Mouse (Mus musculus) erythroid progenitor cell, adult 5-6 weeks (primary cell): ENCODE measurements around the gene Bloc1s1. TPM values are rescaled to one million over a fixed set of nuclear protein-coding genes. Genes with fewer than 3 reads are reported as not detected.

Source experiments
- ATAC-seq: replicated peaks from 2 replicates; pipeline ENCODE4 v1.8.0; 2016; ENCODE audit warnings: moderate number of reproducible peaks, mild to moderate bottlenecking, moderate TSS enrichment, inconsistent platforms; ENCODE audit not compliant: poor library complexity, low FRiP score, severe bottlenecking
- total RNA-seq, 2 experiments: library from RNA; stranded (forward) in 1 of 2; stranded (reverse) in 1 of 2; fragments of 150-400 nt in 1 of 2; fragments of 186-747, 209-891 nt in 1 of 2; gene quantifications; 2 replicates each; pipeline versions ENCODE4 v1.2.3 to v1.2.4; 2015 to 2017; ENCODE audit warnings: low replicate concordance in 2 of 2

Gene Bloc1s1
- total RNA-seq (2015; ENCODE audit: low replicate concordance) (49.0 and 51.2 TPM in 2 replicates), total RNA-seq (2017; ENCODE audit: low replicate concordance) (15.5 and 37.2 TPM in 2 replicates)

DNA sequence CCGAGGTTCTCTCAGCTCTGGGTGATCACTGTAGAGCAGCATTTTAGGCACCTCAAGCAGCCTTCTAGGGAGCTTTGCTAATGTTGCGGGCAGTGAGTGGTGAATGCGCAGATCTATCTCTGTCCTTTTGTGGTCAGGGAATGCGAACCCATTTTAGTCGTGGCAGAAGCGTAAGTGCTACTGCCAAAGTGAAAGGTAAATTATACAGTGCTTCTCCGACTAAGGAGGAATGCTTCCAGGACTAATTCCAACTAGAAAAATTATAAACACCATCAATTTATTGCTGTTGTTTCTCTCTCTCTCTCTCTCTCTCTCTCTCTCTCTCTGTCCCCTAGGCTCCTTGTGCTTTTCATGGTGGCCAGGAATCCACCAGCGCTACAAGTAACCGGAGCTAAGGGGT lies at the start of gene Bloc1s1:
Bloc1s1 (minus strand) TSS at position 101 of the 400 bp plus-strand sequence.
- ATAC-seq = 0 out of 2 replicates have a peak, but pooled peaks have one; percentile 13

DNA sequence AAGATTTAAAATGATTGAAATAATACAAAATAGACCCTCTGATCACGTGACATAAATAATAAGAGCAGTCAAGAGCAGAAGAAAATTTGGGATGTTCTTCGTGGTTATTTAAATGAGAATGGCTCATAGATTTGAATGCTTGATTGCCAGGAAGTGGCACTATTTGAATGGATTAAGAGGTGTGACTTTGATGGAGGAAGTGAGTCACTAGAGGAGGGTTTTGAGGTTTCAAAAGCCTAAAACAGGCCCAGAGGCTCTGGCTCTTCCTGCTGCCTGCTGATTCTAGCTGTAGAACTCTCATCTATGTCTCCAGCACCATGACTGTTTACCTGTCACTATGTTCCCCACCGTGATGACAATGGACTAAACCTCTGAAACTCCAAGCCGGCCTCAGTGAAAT lies 49.0 kb upstream of the Bloc1s1 start:
- no peak for ATAC-seq

DNA sequence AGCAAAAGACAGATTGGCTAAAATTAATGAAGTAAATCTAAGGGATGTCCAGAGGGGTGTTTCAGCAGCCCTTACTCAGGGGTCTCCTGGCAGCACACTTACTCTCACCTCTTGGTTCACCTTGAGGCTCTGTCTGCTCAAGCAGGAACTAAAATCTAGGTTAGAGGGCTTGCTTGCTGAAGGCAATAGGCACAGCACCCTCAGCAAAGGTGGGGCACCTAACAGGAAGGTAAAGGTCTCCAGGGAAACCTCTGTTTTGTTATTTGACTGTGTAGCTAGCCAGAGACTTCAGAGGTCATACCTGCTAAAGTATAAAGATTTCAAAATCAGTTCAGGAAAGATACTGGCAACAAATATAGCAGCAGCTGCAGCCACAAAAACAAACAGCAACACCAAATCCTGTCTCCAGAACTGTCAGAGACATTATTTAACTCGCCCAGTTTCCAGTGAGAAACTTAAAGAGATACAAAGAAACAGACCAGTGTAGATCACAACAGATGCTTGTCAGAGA lies 47.0 kb upstream of the Bloc1s1 start:
- no peak for ATAC-seq

DNA sequence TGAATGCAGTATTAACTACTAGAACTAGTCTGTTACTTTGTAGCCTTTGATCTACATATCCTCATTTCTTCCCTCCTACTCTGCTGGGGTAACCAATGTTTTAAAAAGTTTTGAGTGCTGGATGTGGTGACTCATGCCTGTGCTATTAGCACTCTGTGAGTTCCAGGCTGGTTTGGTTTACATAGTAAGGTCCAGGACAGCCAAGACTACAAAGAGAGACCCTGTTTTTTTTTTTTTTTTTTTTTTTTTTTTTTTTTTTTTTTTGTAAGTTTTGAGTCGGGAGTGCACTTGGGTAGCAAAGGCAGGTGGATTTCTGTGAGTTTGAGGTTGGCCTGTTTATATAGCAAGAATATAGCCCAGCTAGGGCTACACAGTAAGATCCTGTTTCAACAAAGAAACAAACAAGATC lies 44.5 kb upstream of the Bloc1s1 start:
- ATAC-seq = no peak

DNA sequence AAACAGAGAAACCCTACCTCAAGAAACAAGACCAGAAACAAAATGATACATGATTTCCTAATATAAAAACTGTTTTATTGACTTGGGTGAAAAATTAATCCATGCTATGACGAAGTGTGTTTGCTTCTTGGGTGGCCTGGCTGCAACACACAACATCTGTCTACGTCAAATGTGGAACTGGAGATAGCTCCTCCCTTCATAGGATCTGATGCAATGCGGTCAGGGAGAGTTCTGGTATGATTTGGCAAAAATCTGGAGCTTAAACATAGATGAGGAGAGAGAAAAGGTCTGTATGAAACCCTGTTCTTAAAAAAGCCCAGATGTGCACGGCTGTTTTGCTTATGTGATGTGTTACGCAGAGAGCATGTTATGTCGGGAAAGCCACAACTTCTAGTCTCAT lies 42.0 kb upstream of the Bloc1s1 start:
- ATAC-seq = no peak

DNA sequence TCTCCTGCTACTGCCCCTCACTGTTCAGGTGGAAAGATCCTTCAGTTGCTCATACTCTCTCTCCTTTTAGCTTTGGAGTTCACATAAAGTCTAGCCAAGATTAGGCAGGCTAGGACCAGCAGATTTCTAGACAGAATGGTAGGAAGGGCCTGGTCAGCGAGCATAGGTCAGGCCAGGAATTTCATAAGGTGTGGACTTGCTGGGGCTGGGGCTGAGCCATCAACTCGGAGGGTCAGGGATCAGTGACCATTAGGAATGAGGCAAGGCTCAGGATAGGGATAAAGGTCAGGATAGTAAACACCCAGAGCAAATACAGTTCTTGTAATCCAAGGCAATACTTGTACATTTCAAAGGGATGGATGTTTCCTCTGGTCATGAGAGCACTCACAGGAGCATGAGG lies 41.1 kb upstream of the Bloc1s1 start:
- ATAC-seq = no peak

DNA sequence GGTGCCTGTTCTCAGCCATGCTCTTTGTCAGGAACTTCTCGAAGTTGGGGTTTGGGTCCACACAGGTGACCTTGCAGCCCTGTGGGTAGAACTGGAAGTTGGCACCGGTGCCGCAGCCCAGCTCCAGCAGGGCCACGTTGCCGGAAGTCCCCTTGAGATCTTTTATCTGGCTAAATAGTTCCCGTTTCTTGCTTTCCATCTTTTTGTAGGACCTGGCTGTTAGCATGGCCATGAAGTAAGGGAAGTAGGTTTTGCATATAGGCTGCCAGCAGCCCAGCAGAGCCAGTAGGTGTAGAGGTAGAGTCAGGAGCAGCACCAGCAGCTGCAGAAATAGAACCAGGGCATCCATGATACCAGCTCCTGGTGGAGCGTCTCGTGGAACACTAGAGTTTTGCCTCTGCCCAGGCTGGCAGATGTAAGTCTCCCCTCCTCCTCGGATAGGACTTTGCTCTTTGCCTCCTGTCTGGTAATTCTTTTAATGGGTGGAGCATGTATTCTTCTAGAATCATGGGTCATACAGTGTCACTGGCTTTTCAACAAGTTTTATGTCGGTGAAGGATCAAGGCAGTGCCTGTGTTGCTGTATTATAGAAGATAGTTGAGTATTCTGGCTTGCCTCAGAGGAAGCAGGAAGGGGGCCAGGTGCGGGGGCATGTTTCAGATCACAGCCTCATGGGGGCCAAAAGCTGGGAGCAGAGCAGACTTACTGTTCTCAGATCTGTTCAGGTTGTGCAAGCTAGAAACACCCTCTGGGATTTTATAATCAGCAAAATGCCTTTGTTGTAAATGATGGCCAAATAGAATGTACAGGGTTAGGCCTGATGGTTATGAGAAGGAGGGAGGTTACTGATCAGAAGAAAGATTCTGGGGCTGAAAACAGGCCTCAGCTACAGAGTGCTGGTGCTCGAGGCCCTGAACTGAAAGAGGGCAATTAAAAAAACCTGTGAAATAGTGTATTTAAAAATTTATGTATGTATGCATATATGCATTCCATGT lies 37.1 kb upstream of the Bloc1s1 start, which contains the start of gene Mettl7b:
Mettl7b (minus strand) TSS at position 399 of the 995 bp plus-strand sequence.
- ATAC-seq = no peak

DNA sequence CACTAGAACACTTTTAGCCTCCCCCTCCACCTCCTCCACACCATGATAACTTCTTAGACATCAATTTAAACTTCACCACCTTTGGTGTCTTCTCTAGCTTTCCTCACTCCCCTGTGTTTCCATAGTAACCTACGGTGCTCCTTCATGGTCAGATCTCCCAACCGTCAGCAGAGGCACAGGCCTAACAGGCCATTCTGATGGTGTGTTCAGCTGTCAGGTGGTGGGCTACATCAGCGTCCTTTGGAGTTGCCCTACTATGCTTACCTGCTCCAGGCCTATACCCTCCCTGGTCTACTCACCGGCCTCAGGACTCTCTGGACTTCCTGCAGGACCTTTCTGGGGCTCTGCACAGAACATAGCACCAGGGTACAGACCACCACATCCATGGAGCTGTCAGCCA lies 36.3 kb upstream of the Bloc1s1 start:
- no peak for ATAC-seq

DNA sequence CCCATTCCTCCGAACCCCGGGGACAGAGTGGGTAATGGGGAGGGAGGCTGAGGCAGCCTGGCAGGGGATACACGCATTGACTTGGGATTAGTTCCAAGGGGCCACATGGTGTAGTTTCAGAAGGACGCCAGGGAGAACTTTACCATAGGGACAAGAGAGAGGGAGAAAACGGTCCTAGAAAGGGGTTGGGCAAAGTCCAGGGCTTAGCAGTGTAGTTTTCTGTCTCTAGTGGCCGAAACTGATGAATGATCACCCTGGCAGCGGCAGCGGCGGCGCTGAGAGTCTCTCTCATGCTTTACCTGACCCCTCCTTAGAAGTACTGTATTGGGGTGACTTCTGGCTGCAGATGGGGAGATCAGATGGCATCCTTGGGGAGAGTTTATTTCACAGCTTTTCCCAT lies 34.5 kb upstream of the Bloc1s1 start:
- no peak for ATAC-seq

DNA sequence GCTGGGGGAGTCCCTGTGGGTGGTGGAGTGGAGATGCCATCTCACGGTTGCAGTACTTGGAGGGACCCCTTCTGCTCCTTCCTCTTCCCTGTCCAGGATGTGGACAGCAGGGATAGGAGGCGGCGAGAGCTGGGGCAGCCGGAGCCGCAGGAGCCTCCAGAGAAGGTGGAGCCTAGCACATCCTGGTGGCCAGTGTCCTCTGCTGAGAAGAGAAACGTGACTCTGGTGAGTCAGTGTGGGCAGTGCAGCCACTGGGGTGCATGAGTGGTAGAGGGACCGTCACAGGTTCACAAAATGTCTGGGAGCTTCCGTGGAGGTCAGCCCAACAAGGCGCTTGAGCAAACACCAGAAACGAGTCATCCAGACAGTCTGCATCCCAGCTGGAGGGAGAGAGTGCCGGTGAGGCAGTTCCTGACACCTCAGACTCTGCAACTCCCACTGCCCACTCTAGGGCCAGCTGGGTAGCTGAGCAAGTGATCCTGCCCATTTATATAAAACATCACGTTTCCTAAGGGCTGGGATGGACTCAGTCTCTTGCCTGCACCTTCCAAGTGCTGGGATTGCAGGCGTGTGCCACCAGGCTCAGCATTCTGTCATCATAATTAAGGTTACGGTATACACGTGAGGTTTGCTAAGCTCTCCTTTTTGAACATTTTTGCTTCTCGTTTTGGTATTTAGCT lies 26.5 kb upstream of the Bloc1s1 start:
- ATAC-seq = no peak

DNA sequence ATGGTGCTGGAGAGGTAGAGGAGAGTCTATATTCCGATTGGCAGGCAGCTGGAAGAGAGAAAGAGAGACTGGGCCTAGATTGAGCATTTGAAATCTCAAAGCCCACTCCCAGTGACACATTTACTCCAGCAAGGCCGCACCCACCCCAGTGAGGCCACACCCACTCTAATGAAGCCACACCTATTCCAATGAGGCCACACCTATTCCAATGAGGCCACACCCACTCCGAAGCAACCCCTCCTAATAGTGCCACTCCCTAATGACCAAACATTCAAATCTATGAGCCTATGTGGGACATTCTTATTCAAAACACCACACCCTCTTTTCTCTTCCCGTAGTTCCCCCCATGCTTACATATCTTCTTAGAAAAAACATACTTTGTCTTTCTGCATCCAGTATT lies 23.7 kb upstream of the Bloc1s1 start:
- ATAC-seq = no peak

DNA sequence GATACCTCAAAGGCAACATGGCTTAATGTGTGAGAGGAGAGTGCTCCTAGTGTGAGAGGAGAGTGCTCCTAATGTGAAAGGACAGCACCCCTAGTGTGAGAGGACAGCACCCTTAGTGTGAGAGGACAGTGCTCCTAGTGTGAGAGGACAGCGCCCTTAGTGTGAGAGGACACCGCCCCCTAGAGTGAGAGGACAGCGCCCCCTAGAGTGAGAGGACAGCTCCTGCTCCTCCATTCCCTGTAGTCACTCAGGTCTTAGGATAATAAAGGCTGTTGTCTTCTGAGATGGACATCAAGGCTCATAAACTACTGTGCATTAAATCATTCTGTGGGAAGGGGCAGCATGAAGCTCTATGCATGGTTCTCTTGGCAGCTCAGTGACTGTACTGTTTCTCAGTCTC lies 21.8 kb upstream of the Bloc1s1 start:
- ATAC-seq = no peak

DNA sequence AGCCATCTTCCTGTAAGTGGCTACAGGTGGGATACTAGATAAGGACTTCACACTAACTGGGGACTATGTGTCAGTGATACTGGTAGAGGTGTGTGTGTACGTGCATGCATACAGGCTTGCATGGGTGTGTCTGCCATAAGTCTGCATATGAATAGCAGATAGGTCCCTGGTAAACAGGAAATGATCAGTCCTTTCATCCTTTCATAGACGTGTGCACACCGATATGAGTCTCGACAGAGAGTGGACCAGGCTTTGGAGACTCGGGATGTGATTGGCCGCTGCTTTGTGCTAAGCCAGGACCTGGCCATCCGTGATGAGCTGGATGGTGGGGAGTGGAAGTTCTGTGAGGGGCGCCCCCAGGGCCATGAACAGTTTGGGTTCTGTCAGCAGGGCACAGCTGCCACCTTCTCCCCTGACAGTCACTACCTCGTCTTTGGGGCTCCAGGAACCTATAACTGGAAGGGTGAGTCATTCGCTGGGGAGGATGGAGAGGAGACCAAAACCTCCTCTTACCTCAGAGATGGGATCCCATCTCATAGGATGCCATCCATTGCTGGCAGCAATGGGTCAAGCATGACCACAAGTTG lies 16.7 kb upstream of the Bloc1s1 start:
- no peak for ATAC-seq

DNA sequence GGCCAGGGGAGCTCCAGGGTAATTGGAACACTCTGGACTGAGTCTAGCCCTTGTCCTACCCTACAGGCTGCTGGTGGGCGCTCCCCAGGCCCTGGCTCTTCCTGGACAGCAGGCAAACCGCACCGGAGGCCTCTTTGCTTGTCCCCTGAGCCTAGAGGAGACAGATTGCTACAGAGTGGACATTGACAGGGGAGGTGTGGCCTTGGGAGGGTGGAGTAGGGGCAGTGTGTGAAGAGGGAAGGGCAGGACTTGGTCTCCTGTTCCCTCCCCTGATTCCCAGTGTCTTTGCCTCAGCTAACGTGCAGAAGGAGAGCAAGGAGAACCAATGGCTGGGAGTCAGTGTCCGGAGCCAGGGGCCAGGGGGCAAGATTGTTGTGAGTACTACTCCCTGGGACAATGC lies 15.1 kb upstream of the Bloc1s1 start:
- no peak for ATAC-seq

DNA sequence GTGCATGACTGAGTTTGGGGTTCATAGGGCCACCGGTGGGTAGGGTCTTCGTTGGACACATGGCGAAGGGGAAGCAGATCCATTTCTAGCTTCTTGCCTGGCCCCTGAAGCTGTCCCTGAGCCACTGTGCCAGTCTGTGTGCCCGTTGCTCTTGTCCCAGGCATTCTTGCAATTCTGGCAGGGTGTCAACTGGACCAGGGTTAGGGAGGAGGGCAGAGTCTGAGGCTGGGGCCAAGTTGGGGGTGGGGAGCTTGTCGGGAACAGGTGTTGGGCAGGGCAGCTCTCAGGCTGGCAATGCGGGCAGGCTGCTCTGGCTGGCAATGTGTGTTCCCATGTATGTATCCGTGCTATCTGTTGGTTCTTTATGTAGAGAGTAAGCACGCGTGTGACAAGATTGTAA lies 14.6 kb upstream of the Bloc1s1 start:
- ATAC-seq = no peak

DNA sequence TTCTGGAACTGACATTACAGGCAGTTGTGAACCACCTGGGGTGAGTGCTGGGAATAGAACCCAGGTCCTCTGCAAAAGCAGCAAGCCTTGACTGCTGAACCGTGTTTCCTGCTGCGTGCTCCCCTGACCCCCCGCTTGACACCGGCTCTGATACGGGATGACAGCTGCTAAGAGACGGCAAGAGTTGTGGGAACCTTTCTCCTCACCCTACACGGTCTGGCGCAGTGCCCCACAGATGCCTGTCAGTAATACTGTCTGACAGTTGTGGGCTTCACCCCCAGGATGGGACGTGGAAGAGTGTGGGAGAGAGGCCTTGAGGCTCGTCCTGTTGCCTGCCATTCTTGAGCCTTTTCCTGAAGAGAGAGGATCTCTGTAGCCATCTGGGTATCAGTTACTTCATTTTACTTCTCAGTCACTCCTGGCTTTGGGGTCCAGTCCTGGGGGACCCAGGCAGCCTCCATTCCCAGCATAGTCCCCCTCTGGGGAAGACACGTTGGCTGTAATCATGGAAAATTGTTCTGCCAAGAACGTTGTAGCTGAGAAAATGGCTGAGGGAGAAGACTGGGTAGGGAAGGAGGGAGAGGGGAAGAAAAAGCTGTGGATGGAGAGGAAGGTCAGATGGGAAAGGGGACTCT lies 14.0 kb upstream of the Bloc1s1 start:
- ATAC-seq = no peak

DNA sequence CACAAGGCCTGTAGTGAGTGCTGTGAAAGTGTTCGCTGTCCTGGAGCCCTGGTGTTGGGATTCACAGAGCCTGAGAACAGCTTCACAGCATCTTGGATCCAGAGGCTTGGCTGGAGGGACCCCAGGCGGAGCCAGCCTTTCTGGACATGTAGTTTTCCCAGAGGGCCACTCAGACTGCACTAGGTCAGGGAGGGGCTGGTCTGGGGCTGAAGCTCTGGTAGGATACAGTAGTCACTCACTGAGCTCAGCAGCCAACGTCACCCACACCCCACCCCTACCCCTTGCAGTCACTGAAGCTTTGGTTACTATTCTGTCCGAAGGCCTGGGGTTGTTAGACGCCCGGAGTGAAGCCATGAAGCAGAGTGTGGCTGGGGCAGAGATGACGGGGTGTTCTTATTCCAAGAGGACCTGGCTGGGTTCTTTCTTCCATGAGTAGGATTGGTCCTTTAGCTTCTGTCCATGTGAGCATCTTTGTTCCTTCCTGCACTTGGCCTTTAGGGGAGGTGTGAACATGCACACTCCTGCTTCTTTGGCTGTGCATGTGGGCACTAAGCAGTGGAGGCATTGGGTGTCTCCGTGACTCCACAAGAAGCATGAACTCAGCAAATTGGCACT lies 12.1 kb upstream of the Bloc1s1 start:
- ATAC-seq = no peak

DNA sequence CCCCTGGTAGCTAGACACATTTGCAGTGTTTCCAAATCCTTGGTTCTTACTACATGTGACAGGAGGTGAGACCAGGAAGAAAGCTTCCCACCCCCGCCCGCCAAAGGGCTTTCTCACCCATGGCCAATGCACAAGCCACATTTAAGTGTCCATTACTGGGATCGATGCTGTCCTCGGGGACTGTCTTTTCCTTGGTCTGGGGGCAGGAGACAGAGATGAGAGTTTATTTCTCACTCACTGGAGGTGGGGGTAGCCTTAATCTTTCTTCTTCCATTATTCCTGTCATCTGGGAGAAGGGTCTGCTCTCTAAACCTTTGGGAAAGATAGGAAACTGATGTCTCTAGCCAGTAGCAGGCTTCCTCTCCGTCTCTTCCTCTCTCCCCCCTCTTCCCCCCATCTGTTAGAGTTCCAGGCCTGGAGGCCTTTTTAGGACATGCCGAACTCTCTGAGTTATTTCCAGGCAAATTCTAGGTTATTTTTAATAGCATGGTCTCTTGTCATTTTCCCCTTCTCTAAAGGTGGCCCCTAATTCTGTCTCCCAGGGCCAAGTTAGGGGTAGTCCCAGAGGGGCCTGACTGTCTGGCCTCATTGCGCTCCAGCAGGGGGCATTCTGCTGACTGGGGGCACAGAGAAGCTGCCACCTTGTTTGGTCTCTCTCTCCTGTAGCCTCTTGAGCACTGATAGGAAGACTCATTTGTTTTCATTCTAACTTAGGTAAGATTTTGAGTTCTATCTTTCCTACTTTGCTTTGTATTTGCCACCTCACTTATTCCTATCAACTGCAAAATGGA lies 11.4 kb upstream of the Bloc1s1 start:
- ATAC-seq = no peak
